Mouse (Mus musculus) T-helper 17 cell (primary cell): ENCODE results near the gene Lcn6.
"Not testable (repeated sequence)": the region's sequence is repeated elsewhere in the genome, so short reads cannot be mapped to it uniquely, and the experiment has no call there.

Experiments used
- in situ Hi-C, 2 experiments: fragments of 300-600 bp; cut with MboI, MseI; formaldehyde crosslinking; loops; 1 replicate in 1 of 2; 2 replicates in 1 of 2; pipeline ENCODE4 v1.15.1; 2025; ENCODE audit warnings: high pct_unique_total_duplicates in 2 of 2

The Lcn6 gene

GRCm38 (mm10) chr2:25676486-25676885 is at the start of gene Lcn6:
TSS of gene Lcn6 (plus strand) at chr2:25676786.
- in situ Hi-C loops = no loop called here

- in situ Hi-C loops = no loop called here
Observed at GRCm38 (mm10) chr2:25627811-25628210, 48.8 kb upstream of the Lcn6 start, which contains the start of gene Fcna. TSS of gene Fcna (minus strand) at chr2:25628030.

GRCm38 (mm10) chr2:25628738-25629137 is 47.8 kb upstream of the Lcn6 start:
- in situ Hi-C loops = no loop called here

GRCm38 (mm10) chr2:25633616-25634015 is 43.0 kb upstream of the Lcn6 start:
- in situ Hi-C loops = no loop called here

- in situ Hi-C loops = no loop called here
Observed at GRCm38 (mm10) chr2:25634046-25634445, 42.5 kb upstream of the Lcn6 start.

- in situ Hi-C loops = no loop called here
Observed at GRCm38 (mm10) chr2:25639890-25640289, 36.7 kb upstream of the Lcn6 start.

- in situ Hi-C loops = no loop called here
Observed at GRCm38 (mm10) chr2:25652902-25653301, 23.7 kb upstream of the Lcn6 start, which contains the start of gene Lcn8. TSS of gene Lcn8 (plus strand) at chr2:25653120.

- in situ Hi-C loops = no loop called here
Observed at GRCm38 (mm10) chr2:25654502-25654901, 22.1 kb upstream of the Lcn6 start.

- in situ Hi-C loops = no loop called here
Observed at GRCm38 (mm10) chr2:25656691-25657090, 19.9 kb upstream of the Lcn6 start.

- in situ Hi-C loops = no loop called here
Observed at GRCm38 (mm10) chr2:25657246-25657645, 19.3 kb upstream of the Lcn6 start.

- in situ Hi-C loops = no loop called here
Observed at GRCm38 (mm10) chr2:25657652-25658051, 18.9 kb upstream of the Lcn6 start, which contains the start of gene Lcn5. TSS of gene Lcn5 (plus strand) at chr2:25657952.

GRCm38 (mm10) chr2:25660279-25660678 is 16.3 kb upstream of the Lcn6 start:
- in situ Hi-C loops = no loop called here

GRCm38 (mm10) chr2:25661245-25661970 is 15.2 kb upstream of the Lcn6 start:
- in situ Hi-C loops = no loop called here

- in situ Hi-C loops = no loop called here
Observed at GRCm38 (mm10) chr2:25663511-25663910, 13.1 kb upstream of the Lcn6 start.

GRCm38 (mm10) chr2:25664125-25664524 is 12.5 kb upstream of the Lcn6 start:
- in situ Hi-C loops = no loop called here

- in situ Hi-C loops = no loop called here
Observed at GRCm38 (mm10) chr2:25666516-25666915, 10.1 kb upstream of the Lcn6 start.

GRCm38 (mm10) chr2:25679559-25679958 is 3.0 kb downstream of the Lcn6 start:
- in situ Hi-C loops = no loop called here

- in situ Hi-C loops = no loop called here
Observed at GRCm38 (mm10) chr2:25682426-25682825, 5.8 kb downstream of the Lcn6 start, which contains the start of gene Lcn10. TSS of gene Lcn10 (plus strand) at chr2:25682726.

- in situ Hi-C loops = no loop called here
Observed at GRCm38 (mm10) chr2:25686941-25687340, 10.4 kb downstream of the Lcn6 start.

GRCm38 (mm10) chr2:25694605-25695004 is 18.0 kb downstream of the Lcn6 start:
- in situ Hi-C loops = no loop called here

- in situ Hi-C loops = no loop called here
Observed at GRCm38 (mm10) chr2:25696951-25697350, 20.4 kb downstream of the Lcn6 start.

- in situ Hi-C loops = no loop called here
Observed at GRCm38 (mm10) chr2:25698696-25699095, 22.1 kb downstream of the Lcn6 start.

- in situ Hi-C loops = not testable (repeated sequence)
Observed at GRCm38 (mm10) chr2:25699743-25700142, 23.2 kb downstream of the Lcn6 start, which contains the start of gene Obp2a. TSS of gene Obp2a (plus strand) at chr2:25700043.
